Mouse (Mus musculus): ENCODE measurements around the gene Fam240a.

Gene Fam240a

GRCm38 (mm10) chr9:110893429-110893828 lies 23.2 kb downstream of the Fam240a start:
- DNase-seq (ENCODE audit: low spot score in 2 of 2), result no peak

DNA sequence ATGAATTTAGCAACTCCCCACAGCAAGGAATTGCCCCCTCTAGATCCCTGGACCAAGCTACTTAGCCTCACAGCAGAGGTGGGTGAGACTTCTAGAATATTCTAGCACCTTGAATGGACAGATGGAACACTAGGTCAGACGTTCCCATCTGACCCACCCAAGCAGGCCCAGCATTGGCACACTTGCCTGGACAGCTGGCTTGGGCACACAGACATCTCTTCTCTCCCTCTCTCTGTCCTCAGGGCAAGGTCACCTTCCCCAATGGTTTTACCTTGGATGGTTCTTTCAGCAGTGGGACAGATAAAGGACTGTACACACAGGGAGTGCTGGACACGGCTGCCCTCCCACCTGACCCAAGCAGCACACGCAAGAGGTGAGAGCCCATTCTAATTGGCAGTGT lies 24.1 kb downstream of the Fam240a start:
- DNase-seq (ENCODE audit: low spot score in 2 of 2), result no peak

DNA sequence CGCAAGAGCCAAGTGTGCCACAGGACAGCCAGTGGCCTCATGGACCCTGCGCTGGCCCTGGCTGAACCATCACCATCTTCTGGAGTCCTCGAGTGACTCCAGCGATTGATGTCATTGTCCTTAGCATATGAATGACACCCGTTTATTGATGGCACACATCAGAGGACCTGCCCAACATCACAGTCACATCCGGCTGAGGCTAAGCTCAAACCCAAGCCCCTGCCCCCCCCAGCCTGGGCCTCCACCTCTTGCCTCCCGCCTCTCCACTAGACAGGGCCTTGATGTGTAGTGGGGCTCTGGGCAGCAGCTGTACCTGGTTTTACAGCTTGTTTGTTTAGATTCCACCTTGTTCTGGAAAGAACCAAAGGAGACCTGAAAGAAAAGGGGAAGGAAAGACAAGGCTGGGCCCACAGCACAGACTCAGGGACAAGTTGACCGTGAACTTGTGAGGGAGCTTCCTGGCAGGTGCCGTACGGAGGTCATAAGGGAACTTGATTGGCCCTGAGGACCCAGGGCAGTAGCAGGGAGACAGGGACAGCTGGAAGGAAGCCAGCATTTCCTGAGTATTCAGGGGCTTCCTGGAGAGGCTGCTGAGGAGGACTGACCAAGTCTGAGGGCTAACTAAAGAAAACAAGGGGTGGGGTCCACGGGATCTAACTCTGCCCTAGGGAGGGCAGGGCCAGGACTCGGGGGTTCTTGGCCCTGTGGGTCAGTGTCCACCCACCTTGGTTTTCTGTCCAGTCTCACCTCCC lies 25.4 kb downstream of the Fam240a start:
- no peak for DNase-seq (ENCODE audit: low spot score in 2 of 2)

DNA sequence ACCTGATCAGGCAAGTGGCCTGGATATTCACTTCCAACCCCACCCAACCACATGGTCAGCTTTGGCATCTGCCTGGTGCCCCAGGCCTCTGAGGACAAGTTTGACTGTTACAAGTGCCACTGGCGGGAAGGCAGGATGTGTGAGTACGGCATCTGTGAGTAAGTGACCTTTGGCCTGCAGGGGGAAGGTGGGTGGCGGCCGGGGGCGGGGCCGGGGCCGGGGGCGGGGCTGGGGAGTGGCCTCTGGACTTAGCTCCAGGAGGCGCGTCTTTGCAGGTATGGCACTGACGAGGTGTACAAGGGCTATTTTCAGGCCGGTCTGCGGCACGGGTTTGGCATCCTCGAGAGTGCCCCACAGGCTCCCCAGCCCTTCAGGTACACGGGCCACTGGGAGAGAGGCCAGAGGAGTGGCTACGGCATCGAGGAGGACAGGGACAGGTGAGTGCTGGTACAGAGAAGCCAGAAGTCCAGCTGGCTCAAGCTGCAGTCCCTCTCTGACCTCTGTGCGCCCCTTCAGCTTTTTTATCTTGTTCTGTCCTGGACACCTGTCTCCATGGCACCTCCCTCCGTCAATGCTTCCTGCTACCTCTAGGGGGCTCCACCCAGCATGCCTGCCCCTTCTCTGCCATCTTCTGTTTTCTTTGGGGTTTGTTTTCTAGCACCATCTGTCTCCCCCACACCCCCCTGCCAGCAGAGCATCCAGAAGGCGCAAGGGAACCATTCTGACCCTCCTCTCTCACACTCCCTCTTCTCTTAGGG lies 26.5 kb downstream of the Fam240a start:
- no peak for DNase-seq (ENCODE audit: low spot score in 2 of 2)

DNA sequence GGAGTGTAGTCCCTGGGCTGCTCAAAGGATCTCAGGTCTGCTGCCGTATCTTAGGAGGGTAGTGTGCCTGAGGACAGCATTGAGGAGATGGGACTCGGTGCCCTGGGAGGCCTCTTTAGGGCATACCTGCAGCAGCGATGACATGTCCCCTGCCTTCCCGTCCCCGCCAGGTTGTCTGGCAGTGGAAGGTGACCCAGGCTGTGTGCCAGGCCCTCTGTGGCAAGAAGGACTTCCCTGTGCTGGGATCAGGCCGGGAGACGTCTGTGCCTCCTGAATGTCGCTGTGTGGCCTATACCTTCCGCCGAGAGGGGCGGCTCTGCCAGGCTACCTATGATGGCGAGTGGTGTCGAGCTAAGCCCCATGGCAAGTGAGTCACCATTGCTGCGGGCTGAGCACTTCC lies 27.7 kb downstream of the Fam240a start:
- no peak for DNase-seq (ENCODE audit: low spot score in 2 of 2)

GRCm38 (mm10) chr9:110887388-110888303 lies 29.0 kb downstream of the Fam240a start:
- no peak for DNase-seq (ENCODE audit: low spot score in 2 of 2)

DNA sequence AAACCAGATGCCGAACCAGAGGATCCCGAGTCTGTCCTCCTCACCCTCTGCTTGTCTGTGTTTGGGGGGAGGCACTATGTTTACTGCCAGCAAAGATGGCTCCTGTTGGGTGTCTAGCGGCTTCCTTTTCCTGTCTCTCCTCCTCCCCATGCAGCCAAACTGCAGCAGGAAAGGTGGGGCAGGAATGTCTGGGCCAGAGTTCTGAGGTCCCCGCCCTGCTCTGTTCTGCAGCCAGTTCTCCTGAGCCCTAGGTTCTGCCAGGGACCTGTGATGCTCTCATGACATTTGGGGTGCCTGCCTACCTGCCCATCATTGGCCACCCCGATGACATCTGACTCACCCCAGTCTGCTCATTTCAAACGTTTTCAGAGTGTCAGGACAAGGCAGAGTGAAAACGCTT lies 34.7 kb downstream of the Fam240a start:
- peak; percentile 66 to 81 for DNase-seq (ENCODE audit: low spot score in 2 of 2)

- peak in 1 of 2 experiments; percentile 25 for DNase-seq (ENCODE audit: low spot score in 2 of 2)
These were observed 35.9 kb downstream of the Fam240a start for GRCm38 (mm10) chr9:110880772-110881171.

DNA sequence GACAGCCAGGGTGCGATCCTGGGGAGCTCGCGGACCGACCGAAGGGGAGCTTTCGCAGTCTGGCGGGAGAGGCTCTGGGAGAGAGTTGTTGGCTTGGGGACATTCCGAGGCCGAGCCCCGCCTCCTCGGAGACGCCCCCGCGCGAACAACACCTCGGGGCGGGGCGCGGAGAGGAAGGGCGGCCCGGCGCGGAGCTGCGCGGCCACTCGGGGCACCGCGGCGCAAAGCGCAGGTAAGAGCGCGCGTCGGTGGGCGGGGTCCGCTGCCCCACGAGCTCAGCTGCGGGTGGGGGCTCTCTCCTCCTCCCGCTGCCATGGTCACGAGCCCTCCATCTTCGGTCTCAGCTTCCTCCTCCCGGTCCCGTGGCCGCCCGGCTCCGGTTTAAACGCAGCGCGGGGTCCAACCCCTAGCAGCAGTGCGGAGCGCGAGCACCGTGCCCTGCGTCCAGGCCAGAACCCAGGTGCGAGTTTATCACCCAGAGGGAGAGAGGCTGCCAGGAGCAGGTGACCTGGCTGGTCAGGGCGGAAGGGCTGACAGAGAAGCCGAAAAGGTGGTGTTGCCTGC lies 36.6 kb downstream of the Fam240a start, which contains the start of gene Tmie:
TSS of gene Tmie (minus strand) at position 116 of the 564 bp plus-strand sequence.
- peak; percentile 83 to 85 for DNase-seq (ENCODE audit: low spot score in 2 of 2)

- peak; percentile 40 to 44 for DNase-seq (ENCODE audit: low spot score in 2 of 2)
These were observed 37.3 kb downstream of the Fam240a start, which contains the start of gene Als2cl for GRCm38 (mm10) chr9:110879191-110879920. TSS of gene Als2cl (plus strand) at chr9:110879870.

DNA sequence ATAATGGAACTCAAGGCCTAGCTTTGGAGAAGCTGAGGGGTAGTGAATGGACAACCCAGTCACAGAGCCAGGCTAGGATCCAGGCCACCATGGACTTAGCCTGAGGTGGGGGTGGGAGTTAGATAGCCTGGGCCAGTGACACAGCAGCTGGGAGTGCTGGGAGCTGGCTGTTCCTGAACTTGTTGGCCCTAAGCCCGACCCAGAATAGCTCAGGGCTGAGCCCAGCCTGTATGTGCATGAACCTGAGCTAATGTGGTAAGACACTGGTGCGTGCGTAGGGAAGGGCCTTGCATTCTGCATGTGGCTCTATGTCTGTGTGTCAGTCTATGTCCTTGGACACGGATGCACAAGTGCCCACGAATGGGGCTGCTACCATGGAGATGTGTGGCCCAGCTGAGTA lies 38.8 kb downstream of the Fam240a start:
- peak; percentile 85 to 87 for DNase-seq (ENCODE audit: low spot score in 2 of 2)

GRCm38 (mm10) chr9:110877353-110877752 lies 39.3 kb downstream of the Fam240a start:
- DNase-seq (ENCODE audit: low spot score in 2 of 2), result no peak

GRCm38 (mm10) chr9:110875288-110875695 lies 41.4 kb downstream of the Fam240a start:
- DNase-seq (ENCODE audit: low spot score in 2 of 2), result no peak

GRCm38 (mm10) chr9:110874660-110875191 lies 41.9 kb downstream of the Fam240a start:
- DNase-seq (ENCODE audit: low spot score in 2 of 2), result no peak

- DNase-seq (ENCODE audit: low spot score in 2 of 2), result no peak
These were observed 42.7 kb downstream of the Fam240a start for GRCm38 (mm10) chr9:110873681-110874659.

GRCm38 (mm10) chr9:110871030-110871429 lies 45.6 kb downstream of the Fam240a start:
- peak in 1 of 2 experiments; percentile 51 for DNase-seq (ENCODE audit: low spot score in 2 of 2)

Data from heart, adult 9 months (tissue).